Mouse (Mus musculus): ENCODE results near the gene Agtpbp1. TPM values are rescaled to one million over a fixed set of nuclear protein-coding genes. Genes with fewer than 3 reads are reported as not detected.

Agtpbp1 gene
- polyA plus RNA-seq, 1 experiment = 10.1 TPM

- H3K27me3 ChIP-seq (ENCODE audit: control insufficient read depth, insufficient read depth, insufficient read length) = no peaks in the 10 kb centered on the region
- no peak for TF ChIP-seq E2F4 (IDR thresholded peaks at IDR 0.05; ENCODE audit: insufficient read depth)
- no peak for TF ChIP-seq POLR2AphosphoS2 (IDR thresholded peaks at IDR 0.05; ENCODE audit: insufficient read length, low read depth)
- no peak for TF ChIP-seq POLR2A (IDR thresholded peaks at IDR 0.05; ENCODE audit: insufficient read length, low read depth)
- TF ChIP-seq MYOD1 (IDR thresholded peaks at IDR 0.05; ENCODE audit: control insufficient read depth in 1 of 3, insufficient read length in 2 of 3, low read depth in 2 of 3) = no peak
- TF ChIP-seq TCF12 (IDR thresholded peaks at IDR 0.05; ENCODE audit: insufficient read depth, poor library complexity, severe bottlenecking) = no peak
- TF ChIP-seq SRF (IDR thresholded peaks at IDR 0.05; ENCODE audit: control insufficient read depth, insufficient read length, low read depth) = no peak
- TF ChIP-seq USF1 (IDR thresholded peaks at IDR 0.05; ENCODE audit: low read depth) = no peak
- TF ChIP-seq MYOG (IDR thresholded peaks at IDR 0.05; ENCODE audit: control insufficient read depth in 1 of 3, insufficient read depth in 1 of 3, insufficient read length in 2 of 3, low read depth in 2 of 3) = no peak
- no peak for TF ChIP-seq REST (IDR thresholded peaks at IDR 0.05; ENCODE audit: insufficient read depth, insufficient read length)
- no peak for TF ChIP-seq TCF3 (IDR thresholded peaks at IDR 0.05; ENCODE audit: insufficient read length, low read depth)
- H3K4me3 ChIP-seq = no peak overlapping the region
- peak overlapping the region; percentile 68 for H3K4me2 ChIP-seq (ENCODE audit: low read depth)
- H3K36me3 ChIP-seq (ENCODE audit: control insufficient read depth, insufficient read depth) = no peaks in the 10 kb centered on the region
- no peak overlapping the region for H3ac ChIP-seq (ENCODE audit: control insufficient read depth, insufficient read length)
- peaks cover 47% of the 10 kb centered on the region for H3K79me2 ChIP-seq (ENCODE audit: control insufficient read depth, insufficient read depth)
Measured at GRCm38 (mm10) chr13:59554772-59555505, 30.1 kb downstream of the Agtpbp1 start.

DNA sequence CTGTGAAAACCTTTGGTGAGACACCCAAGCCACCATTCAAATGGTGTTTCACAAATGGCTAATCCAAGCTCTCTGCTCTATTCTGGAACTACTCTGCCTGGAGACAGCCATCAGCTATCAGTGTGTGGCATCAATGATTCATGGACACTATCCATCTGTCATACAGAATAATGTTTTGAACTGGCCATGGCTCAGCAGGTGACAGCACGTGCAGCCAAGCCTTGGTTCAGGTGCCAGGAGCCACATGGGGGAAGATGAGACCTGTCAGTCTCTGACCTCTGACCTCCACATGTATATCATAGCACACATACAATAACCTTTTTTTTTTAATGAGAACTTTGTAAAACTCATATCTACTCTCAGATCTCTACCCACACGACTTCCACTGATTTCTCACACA lies 32.3 kb downstream of the Agtpbp1 start:
- no peaks in the 10 kb centered on the region for H3K27me3 ChIP-seq (ENCODE audit: control insufficient read depth, insufficient read depth, insufficient read length)
- H3K4me2 ChIP-seq (ENCODE audit: low read depth) = no peak overlapping the region
- H3K79me2 ChIP-seq (ENCODE audit: control insufficient read depth, insufficient read depth) = peaks cover 65% of the 10 kb centered on the region
- H3ac ChIP-seq (ENCODE audit: control insufficient read depth, insufficient read length) = no peak overlapping the region
- no peak for TF ChIP-seq POLR2AphosphoS2 (IDR thresholded peaks at IDR 0.05; ENCODE audit: insufficient read length, low read depth)
- TF ChIP-seq TCF12 (IDR thresholded peaks at IDR 0.05; ENCODE audit: insufficient read depth, poor library complexity, severe bottlenecking) = no peak
- TF ChIP-seq E2F4 (IDR thresholded peaks at IDR 0.05; ENCODE audit: insufficient read depth) = no peak
- TF ChIP-seq REST (IDR thresholded peaks at IDR 0.05; ENCODE audit: insufficient read depth, insufficient read length) = no peak
- TF ChIP-seq MYOD1 (IDR thresholded peaks at IDR 0.05; ENCODE audit: control insufficient read depth in 1 of 3, insufficient read length in 2 of 3, low read depth in 2 of 3) = no peak
- TF ChIP-seq SRF (IDR thresholded peaks at IDR 0.05; ENCODE audit: control insufficient read depth, insufficient read length, low read depth) = no peak
- no peak for TF ChIP-seq MYOG (IDR thresholded peaks at IDR 0.05; ENCODE audit: control insufficient read depth in 1 of 3, insufficient read depth in 1 of 3, insufficient read length in 2 of 3, low read depth in 2 of 3)
- no peak for TF ChIP-seq MAX (IDR thresholded peaks at IDR 0.05; ENCODE audit: low read depth)
- no peak for TF ChIP-seq CEBPB (IDR thresholded peaks at IDR 0.05; ENCODE audit: insufficient read depth, poor library complexity, severe bottlenecking)
- TF ChIP-seq TCF3 (IDR thresholded peaks at IDR 0.05; ENCODE audit: insufficient read length, low read depth) = no peak
- no peak for TF ChIP-seq POLR2A (IDR thresholded peaks at IDR 0.05; ENCODE audit: insufficient read length, low read depth)
- no peak for TF ChIP-seq USF1 (IDR thresholded peaks at IDR 0.05; ENCODE audit: low read depth)
- H3K36me3 ChIP-seq (ENCODE audit: control insufficient read depth, insufficient read depth) = no peaks in the 10 kb centered on the region
- H3K4me3 ChIP-seq = no peak overlapping the region

GRCm38 (mm10) chr13:59552286-59552685 lies 32.7 kb downstream of the Agtpbp1 start:
- Histone ChIP-seq H3ac (ENCODE audit: control insufficient read depth, insufficient read length) (no peak overlapping the region), H3K79me2 (ENCODE audit: control insufficient read depth, insufficient read depth) (peaks cover 68% of the 10 kb centered on the region), H3K4me2 (ENCODE audit: low read depth) (no peak overlapping the region), H3K27me3 (ENCODE audit: control insufficient read depth, insufficient read depth, insufficient read length) (no peaks in the 10 kb centered on the region), H3K4me3 (no peak overlapping the region), H3K36me3 (ENCODE audit: control insufficient read depth, insufficient read depth) (no peaks in the 10 kb centered on the region)
- TF ChIP-seq E2F4 (IDR thresholded peaks at IDR 0.05; ENCODE audit: insufficient read depth) (no peak), TCF12 (IDR thresholded peaks at IDR 0.05; ENCODE audit: insufficient read depth, poor library complexity, severe bottlenecking) (no peak), CEBPB (IDR thresholded peaks at IDR 0.05; ENCODE audit: insufficient read depth, poor library complexity, severe bottlenecking) (no peak), SRF (IDR thresholded peaks at IDR 0.05; ENCODE audit: control insufficient read depth, insufficient read length, low read depth) (no peak), POLR2A (IDR thresholded peaks at IDR 0.05; ENCODE audit: insufficient read length, low read depth) (no peak), MAX (IDR thresholded peaks at IDR 0.05; ENCODE audit: low read depth) (no peak), MYOD1 (IDR thresholded peaks at IDR 0.05; ENCODE audit: control insufficient read depth in 1 of 3, insufficient read length in 2 of 3, low read depth in 2 of 3) (no peak), REST (IDR thresholded peaks at IDR 0.05; ENCODE audit: insufficient read depth, insufficient read length) (no peak), TCF3 (IDR thresholded peaks at IDR 0.05; ENCODE audit: insufficient read length, low read depth) (no peak), USF1 (IDR thresholded peaks at IDR 0.05; ENCODE audit: low read depth) (no peak), POLR2AphosphoS2 (IDR thresholded peaks at IDR 0.05; ENCODE audit: insufficient read length, low read depth) (no peak), MYOG (IDR thresholded peaks at IDR 0.05; ENCODE audit: control insufficient read depth in 1 of 3, insufficient read depth in 1 of 3, insufficient read length in 2 of 3, low read depth in 2 of 3) (no peak)

- no peaks in the 10 kb centered on the region for H3K36me3 ChIP-seq (ENCODE audit: control insufficient read depth, insufficient read depth)
- no peak overlapping the region for H3K4me3 ChIP-seq
- H3K4me2 ChIP-seq (ENCODE audit: low read depth) = no peak overlapping the region
- no peak overlapping the region for H3ac ChIP-seq (ENCODE audit: control insufficient read depth, insufficient read length)
- no peak for TF ChIP-seq MAX (IDR thresholded peaks at IDR 0.05; ENCODE audit: low read depth)
- no peak for TF ChIP-seq SRF (IDR thresholded peaks at IDR 0.05; ENCODE audit: control insufficient read depth, insufficient read length, low read depth)
- TF ChIP-seq TCF12 (IDR thresholded peaks at IDR 0.05; ENCODE audit: insufficient read depth, poor library complexity, severe bottlenecking) = no peak
- no peak for TF ChIP-seq POLR2AphosphoS2 (IDR thresholded peaks at IDR 0.05; ENCODE audit: insufficient read length, low read depth)
- TF ChIP-seq REST (IDR thresholded peaks at IDR 0.05; ENCODE audit: insufficient read depth, insufficient read length) = no peak
- no peak for TF ChIP-seq TCF3 (IDR thresholded peaks at IDR 0.05; ENCODE audit: insufficient read length, low read depth)
- TF ChIP-seq CEBPB (IDR thresholded peaks at IDR 0.05; ENCODE audit: insufficient read depth, poor library complexity, severe bottlenecking) = no peak
- TF ChIP-seq USF1 (IDR thresholded peaks at IDR 0.05; ENCODE audit: low read depth) = no peak
- TF ChIP-seq MYOD1 (IDR thresholded peaks at IDR 0.05; ENCODE audit: control insufficient read depth in 1 of 3, insufficient read length in 2 of 3, low read depth in 2 of 3) = no peak
- no peak for TF ChIP-seq POLR2A (IDR thresholded peaks at IDR 0.05; ENCODE audit: insufficient read length, low read depth)
- no peak for TF ChIP-seq MYOG (IDR thresholded peaks at IDR 0.05; ENCODE audit: control insufficient read depth in 1 of 3, insufficient read depth in 1 of 3, insufficient read length in 2 of 3, low read depth in 2 of 3)
- TF ChIP-seq E2F4 (IDR thresholded peaks at IDR 0.05; ENCODE audit: insufficient read depth) = no peak
- peaks cover 51% of the 10 kb centered on the region for H3K79me2 ChIP-seq (ENCODE audit: control insufficient read depth, insufficient read depth)
- H3K27me3 ChIP-seq (ENCODE audit: control insufficient read depth, insufficient read depth, insufficient read length) = no peaks in the 10 kb centered on the region
Measured at GRCm38 (mm10) chr13:59549318-59549798, 35.7 kb downstream of the Agtpbp1 start.
